Mouse (Mus musculus) MEL (cell line): Measurements from ENCODE around the gene Gng7. TPM values are rescaled to one million over a fixed set of nuclear protein-coding genes. Genes with fewer than 3 reads are reported as not detected.

Source experiments
- DNase-seq: peaks from one replicate; pipeline ENCODE4 v3.0.0; 2011; ENCODE audit warnings: low read depth, low spot score
- H3K27ac ChIP-seq: 2 replicates; pipeline ENCODE4 v1.5.1; 2012; ENCODE audit warnings: low read depth, mild to moderate bottlenecking, control low read depth, low read length, moderate library complexity; ENCODE audit not compliant: control insufficient read depth
- H3K27me3 ChIP-seq, 2 experiments: fragments of 150-350 bp in 1 of 2; sonication (generic) in 1 of 2; 2 replicates each; pipeline ENCODE4 v1.6.1; 2012; ENCODE audit warnings: low read length in 2 of 2, mild to moderate bottlenecking in 2 of 2, improper control_type of control experiment in 1 of 2, moderate library complexity in 1 of 2; ENCODE audit not compliant: insufficient read depth in 2 of 2, control insufficient read depth in 1 of 2
- H3K36me3 ChIP-seq, 2 experiments: 2 replicates each; pipeline ENCODE4 v1.6.1; 2012 to 2014; ENCODE audit warnings: low read length in 2 of 2, improper control_type of control experiment in 1 of 2, inconsistent platforms in 1 of 2, mild to moderate bottlenecking in 1 of 2; ENCODE audit not compliant: insufficient read depth in 2 of 2, control insufficient read depth in 1 of 2
- H3K4me1 ChIP-seq, 2 experiments: fragments of 150-350 bp in 1 of 2; sonication (generic) in 1 of 2; 2 replicates each; pipeline ENCODE4 v1.6.1; 2012; ENCODE audit warnings: low read length in 2 of 2, improper control_type of control experiment in 1 of 2, mild to moderate bottlenecking in 1 of 2; ENCODE audit not compliant: insufficient read depth in 2 of 2, control insufficient read depth in 1 of 2
- H3K4me3 ChIP-seq, 2 experiments: fragments of 150-350 bp in 1 of 2; sonication (generic) in 1 of 2; 2 replicates each; pipeline ENCODE4 v1.5.1; 2012; ENCODE audit warnings: low read depth in 2 of 2, low read length in 2 of 2, mild to moderate bottlenecking in 2 of 2, moderate library complexity in 2 of 2, control low read depth in 1 of 2, improper control_type of control experiment in 1 of 2; ENCODE audit not compliant: control insufficient read depth in 1 of 2, insufficient read depth in 1 of 2
- H3K79me2 ChIP-seq: 2 replicates; pipeline ENCODE4 v1.6.1; 2012; ENCODE audit warnings: mild to moderate bottlenecking, low read length, moderate library complexity; ENCODE audit not compliant: control insufficient read depth, poor library complexity, insufficient read depth
- H3K9ac ChIP-seq: 2 replicates; pipeline ENCODE4 v1.6.1; 2012; ENCODE audit warnings: low read depth, mild to moderate bottlenecking, control low read depth, low read length, moderate library complexity; ENCODE audit not compliant: control insufficient read depth, poor library complexity, severe bottlenecking
- H3K9me3 ChIP-seq: fragments of 150-350 bp; sonication (generic); replicated peaks from 2 replicates; pipeline ENCODE4 v1.6.1; 2012; ENCODE audit warnings: mild to moderate bottlenecking, low read length, improper control_type of control experiment, moderate library complexity; ENCODE audit not compliant: insufficient read depth
- BHLHE40 ChIP-seq: IDR thresholded peaks from 2 replicates; pipeline ENCODE4 v1.6.1; 2012; ENCODE audit warnings: low read depth, mild to moderate bottlenecking, inconsistent platforms, low read length, improper control_type of control experiment, borderline replicate concordance
- E2F4 ChIP-seq: IDR thresholded peaks from 2 replicates; pipeline ENCODE4 v1.6.1; 2011; ENCODE audit warnings: low read depth, low read length, improper control_type of control experiment, borderline replicate concordance
- ELF1 ChIP-seq: IDR thresholded peaks from 2 replicates; pipeline ENCODE4 v1.6.1; 2014; ENCODE audit warnings: low read depth, mild to moderate bottlenecking, inconsistent platforms, low read length, improper control_type of control experiment, moderate library complexity
- EP300 ChIP-seq, 2 experiments: IDR thresholded peaks; 2 replicates each; pipeline ENCODE4 v1.6.1; 2011; ENCODE audit warnings: improper control_type of control experiment in 2 of 2, low read length in 2 of 2, low read depth in 1 of 2, mild to moderate bottlenecking in 1 of 2
- ETS1 ChIP-seq: IDR thresholded peaks from 2 replicates; pipeline ENCODE4 v1.6.1; 2012; ENCODE audit warnings: low read depth, mild to moderate bottlenecking, inconsistent platforms, low read length, improper control_type of control experiment, moderate library complexity
- GABPA ChIP-seq: IDR thresholded peaks from 2 replicates; pipeline ENCODE4 v1.6.1; 2012; ENCODE audit warnings: low read depth, mild to moderate bottlenecking, inconsistent platforms, low read length, improper control_type of control experiment, moderate library complexity
- GATA1 ChIP-seq: IDR thresholded peaks from 2 replicates; pipeline ENCODE4 v1.6.1; 2011; ENCODE audit warnings: low read depth, low read length, improper control_type of control experiment
- KAT2A ChIP-seq: conservative IDR thresholded peaks from 2 replicates; pipeline ENCODE4 v1.6.1; 2012; ENCODE audit warnings: low read depth, low read length, improper control_type of control experiment, inconsistent platforms
- MEF2A ChIP-seq: IDR thresholded peaks from 2 replicates; pipeline ENCODE4 v1.6.1; 2014; ENCODE audit warnings: low read depth, mild to moderate bottlenecking, inconsistent platforms, low read length, improper control_type of control experiment; ENCODE audit not compliant: poor library complexity, insufficient replicate concordance, severe bottlenecking; ENCODE audit errors: extremely low read depth
- MXI1 ChIP-seq: IDR thresholded peaks from 2 replicates; pipeline ENCODE4 v1.6.1; 2011; ENCODE audit warnings: mild to moderate bottlenecking, low read depth, low read length, improper control_type of control experiment
- MYB ChIP-seq: IDR thresholded peaks from 2 replicates; pipeline ENCODE4 v1.6.1; 2011; ENCODE audit warnings: mild to moderate bottlenecking, low read depth, low read length, improper control_type of control experiment
- MYC ChIP-seq: IDR thresholded peaks from 2 replicates; pipeline ENCODE4 v1.6.1; 2011; ENCODE audit warnings: low read depth, mild to moderate bottlenecking, low read length, improper control_type of control experiment, moderate library complexity
- NRF1 ChIP-seq: IDR thresholded peaks from 2 replicates; pipeline ENCODE4 v1.6.1; 2014; ENCODE audit warnings: low read depth, mild to moderate bottlenecking, inconsistent platforms, low read length, improper control_type of control experiment, moderate library complexity; ENCODE audit not compliant: poor library complexity, insufficient read depth, severe bottlenecking
- POLR2A ChIP-seq, 2 experiments: IDR thresholded peaks; 2 replicates each; pipeline ENCODE4 v1.6.1; 2011 to 2012; ENCODE audit warnings: low read length in 2 of 2, mild to moderate bottlenecking in 2 of 2, control low read depth in 1 of 2, improper control_type of control experiment in 1 of 2, low read depth in 1 of 2, moderate library complexity in 1 of 2; ENCODE audit not compliant: control insufficient read depth in 1 of 2, insufficient read depth in 1 of 2, poor library complexity in 1 of 2
- POLR2AphosphoS5 ChIP-seq: IDR thresholded peaks from 2 replicates; pipeline ENCODE4 v1.6.1; 2012; ENCODE audit warnings: low read depth, borderline replicate concordance, mild to moderate bottlenecking, inconsistent platforms, low read length, moderate library complexity, mixed read lengths
- SMC3 ChIP-seq: IDR thresholded peaks from 2 replicates; pipeline ENCODE4 v1.6.1; 2011; ENCODE audit warnings: low read depth, low read length, improper control_type of control experiment
- TAL1 ChIP-seq: IDR thresholded peaks from 2 replicates; pipeline ENCODE4 v1.6.1; 2012; ENCODE audit warnings: mild to moderate bottlenecking, inconsistent platforms, low read length, moderate library complexity, mixed read lengths
- TCF12 ChIP-seq: IDR thresholded peaks from 2 replicates; pipeline ENCODE4 v1.6.1; 2014; ENCODE audit warnings: low read depth, mild to moderate bottlenecking, inconsistent platforms, low read length, improper control_type of control experiment, moderate library complexity
- USF1 ChIP-seq: IDR thresholded peaks from 2 replicates; pipeline ENCODE4 v1.6.1; 2014; ENCODE audit warnings: low read depth, mild to moderate bottlenecking, inconsistent platforms, low read length, improper control_type of control experiment, moderate library complexity
- ZC3H11A ChIP-seq: IDR thresholded peaks from 2 replicates; pipeline ENCODE4 v1.6.1; 2012; ENCODE audit warnings: low read depth, mild to moderate bottlenecking, inconsistent platforms, low read length, improper control_type of control experiment
- ZKSCAN1 ChIP-seq: IDR thresholded peaks from 2 replicates; pipeline ENCODE4 v1.6.1; 2012; ENCODE audit warnings: low read depth, mild to moderate bottlenecking, inconsistent platforms, low read length, improper control_type of control experiment, moderate library complexity
- ZMIZ1 ChIP-seq: IDR thresholded peaks from 2 replicates; pipeline ENCODE4 v1.6.1; 2012; ENCODE audit warnings: low read depth, mild to moderate bottlenecking, inconsistent platforms, low read length, improper control_type of control experiment, moderate library complexity
- ZNF384 ChIP-seq: IDR thresholded peaks from 2 replicates; pipeline ENCODE4 v1.6.1; 2012; ENCODE audit warnings: low read depth, mild to moderate bottlenecking, inconsistent platforms, low read length, improper control_type of control experiment
- polyA plus RNA-seq, 2 experiments: library from polyadenylated mRNA; stranded (reverse) in 1 of 2; unstranded in 1 of 2; fragments of >175 nt in 1 of 2; fragments of >200 nt in 1 of 2; gene quantifications; 2 replicates each; pipeline versions ENCODE4 v1.2.1 to v1.2.4; 2012; ENCODE audit warnings: low replicate concordance in 2 of 2, low read depth in 1 of 2; ENCODE audit not compliant: insufficient read length in 2 of 2, insufficient read depth in 1 of 2, missing spikeins in 1 of 2
- total RNA-seq: library from RNA; depleted of rRNA; stranded (reverse); fragments of 300-350 nt; gene quantifications from 2 replicates; pipeline ENCODE4 v1.2.3, GENCODE M21; 2012

Gene Gng7
- total and polyA plus RNA-seq, 3 experiments, result 1.3 to 6.2 TPM; not detected in 1

DNA sequence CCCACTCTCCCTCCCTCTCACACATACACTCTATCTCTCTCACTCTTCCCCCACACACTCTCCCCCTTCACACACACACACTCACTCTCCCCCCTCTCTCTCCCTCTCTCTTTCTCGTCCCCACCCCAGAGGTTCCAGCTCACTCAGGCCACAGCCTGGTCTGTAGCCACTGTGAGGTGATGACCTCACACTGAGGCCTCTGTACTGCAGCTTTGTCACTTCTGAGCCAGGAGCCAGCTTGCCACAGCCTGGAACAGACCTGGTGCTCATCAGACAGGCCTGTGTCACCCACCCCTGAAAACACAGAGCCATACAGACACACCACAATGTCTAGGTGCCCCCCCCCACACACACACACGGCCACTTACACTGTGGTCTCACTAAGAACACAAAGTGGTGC lies 5.5 kb upstream of the Gng7 start:
- H3K9ac ChIP-seq, result no peak overlapping the region
- peaks cover 0 to 3% of the 10 kb centered on the region in 2 experiments; a peak in 2 of 4 replicates for H3K36me3 ChIP-seq
- no peaks in the 10 kb centered on the region for H3K27me3 ChIP-seq
- H3K9me3 ChIP-seq, result no peaks in the 10 kb centered on the region
- no peak for DNase-seq
- no peaks in the 10 kb centered on the region for H3K79me2 ChIP-seq
- peaks cover 2 to 13% of the 10 kb centered on the region in 2 experiments; a peak in 3 of 4 replicates for H3K4me1 ChIP-seq
- TF ChIP-seq ETS1 (no peak), GABPA (no peak), USF1 (no peak), ELF1 (no peak), E2F4 (no peak), ZMIZ1 (no peak), BHLHE40 (no peak)
- H3K4me3 ChIP-seq, result no peak overlapping the region
- H3K27ac ChIP-seq, result no peak overlapping the region

DNA sequence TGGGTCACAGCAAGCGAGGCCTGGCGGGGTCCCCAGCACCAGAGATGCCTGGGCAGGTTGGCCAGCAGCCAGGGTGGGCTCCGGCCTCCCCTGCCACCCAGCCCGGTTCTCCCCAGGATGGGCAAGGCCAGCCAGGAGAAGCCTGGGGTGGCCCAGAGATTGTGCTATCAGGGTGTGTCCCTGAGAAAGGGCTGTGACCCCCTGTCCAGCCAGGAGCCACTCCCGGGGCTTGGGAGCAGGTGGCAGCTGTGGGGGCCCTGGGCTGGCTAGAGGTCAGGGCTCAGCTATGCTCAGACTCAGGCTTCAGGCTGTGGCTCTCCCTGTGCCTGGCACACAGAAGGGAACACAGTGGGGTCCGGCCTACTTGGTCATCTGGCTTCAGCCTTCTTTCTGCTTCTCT lies 4.9 kb upstream of the Gng7 start:
- Histone ChIP-seq H3K27ac (no peak overlapping the region), H3K79me2 (no peaks in the 10 kb centered on the region), H3K4me1 (peaks cover 2 to 14% of the 10 kb centered on the region in 2 experiments; a peak in 3 of 4 replicates), H3K36me3 (peaks cover 0 to 4% of the 10 kb centered on the region in 2 experiments; a peak in 2 of 4 replicates), H3K9ac (no peak overlapping the region), H3K27me3 (no peaks in the 10 kb centered on the region), H3K4me3 (no peak overlapping the region), H3K9me3 (no peaks in the 10 kb centered on the region)
- no peak for DNase-seq
- TF ChIP-seq POLR2A (IDR thresholded peaks at IDR 0.05; ENCODE audit: control insufficient read depth in 1 of 2, insufficient read depth in 1 of 2, low read depth in 1 of 2, low read length in 2 of 2, poor library complexity in 1 of 2) (no peak), ZNF384 (no peak), ELF1 (no peak), TCF12 (no peak), EP300 (IDR thresholded peaks at IDR 0.05; ENCODE audit: low read depth in 1 of 2, low read length in 2 of 2) (no peak), ZKSCAN1 (no peak), MXI1 (no peak), MEF2A (no peak), ZC3H11A (no peak), KAT2A (no peak), NRF1 (no peak), POLR2AphosphoS5 (no peak), SMC3 (no peak), BHLHE40 (no peak), TAL1 (no peak), ZMIZ1 (no peak), MYB (no peak), GATA1 (no peak), MYC (no peak)
